Mouse (Mus musculus): ENCODE measurements around the gene Zfr2. TPM values are rescaled to one million over a fixed set of nuclear protein-coding genes. Genes with fewer than 3 reads are reported as not detected.
"Not testable (repeated sequence)": the region's sequence is repeated elsewhere in the genome, so short reads cannot be mapped to it uniquely, and the experiment has no call there.

Zfr2 gene
- total RNA-seq, 2 experiments from 2014 or later, result 20.9 to 21.7 TPM

- no peak for DNase-seq (ENCODE audit: low spot score in 2 of 2)
These were observed 30.9 kb upstream of the Zfr2 start, which contains the start of gene Nmrk2 for GRCm38 (mm10) chr10:81201807-81202758. Nmrk2 (minus strand) TSS chr10:81202051.

- DNase-seq (ENCODE audit: low spot score in 2 of 2), result no peak
These were observed 29.8 kb upstream of the Zfr2 start for GRCm38 (mm10) chr10:81202978-81203720.

GRCm38 (mm10) chr10:81204137-81204536, 28.8 kb upstream of the Zfr2 start:
- DNase-seq (ENCODE audit: low spot score in 2 of 2), result no peak

- DNase-seq (ENCODE audit: low spot score in 2 of 2), result no peak
These were observed 22.8 kb upstream of the Zfr2 start for GRCm38 (mm10) chr10:81210154-81210553.

- no peak for DNase-seq (ENCODE audit: low spot score in 2 of 2)
These were observed 16.7 kb upstream of the Zfr2 start for GRCm38 (mm10) chr10:81216260-81216659.

- no peak for DNase-seq (ENCODE audit: low spot score in 2 of 2)
These were observed 16.1 kb upstream of the Zfr2 start for GRCm38 (mm10) chr10:81216810-81217209.

- not testable (repeated sequence) for DNase-seq (ENCODE audit: low spot score in 2 of 2)
These were observed 15.7 kb upstream of the Zfr2 start for GRCm38 (mm10) chr10:81217267-81217666.

- peak in 1 of 2 experiments; percentile 33 for DNase-seq (ENCODE audit: low spot score in 2 of 2)
These were observed 15.0 kb upstream of the Zfr2 start for GRCm38 (mm10) chr10:81217964-81218363.

GRCm38 (mm10) chr10:81221402-81222015, 11.4 kb upstream of the Zfr2 start:
- DNase-seq (ENCODE audit: low spot score in 2 of 2), result no peak

- not testable (repeated sequence) for DNase-seq (ENCODE audit: low spot score in 2 of 2)
These were observed 9.2 kb upstream of the Zfr2 start for GRCm38 (mm10) chr10:81223731-81224130.

GRCm38 (mm10) chr10:81229735-81230437, 3.1 kb upstream of the Zfr2 start:
- no peak for DNase-seq (ENCODE audit: low spot score in 2 of 2)

GRCm38 (mm10) chr10:81230438-81231332, 2.3 kb upstream of the Zfr2 start, which contains the start of gene Atcay:
Atcay (minus strand) TSS chr10:81230833.
- DNase-seq (ENCODE audit: low spot score in 2 of 2), result no peak

GRCm38 (mm10) chr10:81231436-81231835, 1.5 kb upstream of the Zfr2 start:
- no peak for DNase-seq (ENCODE audit: low spot score in 2 of 2)

- no peak for DNase-seq (ENCODE audit: low spot score in 2 of 2)
These were observed 251 bp downstream of the Zfr2 start for GRCm38 (mm10) chr10:81233226-81233585.

GRCm38 (mm10) chr10:81234206-81234605, 1.3 kb downstream of the Zfr2 start:
- DNase-seq (ENCODE audit: low spot score in 2 of 2), result no peak

- DNase-seq (ENCODE audit: low spot score in 2 of 2), result no peak
These were observed 3.7 kb downstream of the Zfr2 start for GRCm38 (mm10) chr10:81236471-81237268.

- DNase-seq (ENCODE audit: low spot score in 2 of 2), result no peak
These were observed 5.7 kb downstream of the Zfr2 start for GRCm38 (mm10) chr10:81238618-81239017.

GRCm38 (mm10) chr10:81240876-81241275, 7.9 kb downstream of the Zfr2 start:
- DNase-seq (ENCODE audit: low spot score in 2 of 2), result peak in 1 of 2 experiments; percentile 43

GRCm38 (mm10) chr10:81242021-81242420, 9.1 kb downstream of the Zfr2 start:
- no peak for DNase-seq (ENCODE audit: low spot score in 2 of 2)

Data from adrenal gland, postnatal 4 days (tissue).